Mouse (Mus musculus) cerebellum, adult 2 months (tissue): ENCODE measurements around the gene Fam129c.

Experiments
- CTCF ChIP-seq: fragments of 200-500 bp; IDR thresholded peaks from 2 replicates; pipeline ENCODE4 v1.5.1; 2011; ENCODE audit warnings: low read depth, mild to moderate bottlenecking, control low read depth, low read length, moderate library complexity, borderline replicate concordance; ENCODE audit not compliant: insufficient read depth
- POLR2A ChIP-seq: fragments of 200-500 bp; IDR thresholded peaks from 2 replicates; pipeline ENCODE4 v1.6.1; 2011; ENCODE audit warnings: low read length, control low read depth, borderline replicate concordance; ENCODE audit not compliant: insufficient read depth

DNA sequence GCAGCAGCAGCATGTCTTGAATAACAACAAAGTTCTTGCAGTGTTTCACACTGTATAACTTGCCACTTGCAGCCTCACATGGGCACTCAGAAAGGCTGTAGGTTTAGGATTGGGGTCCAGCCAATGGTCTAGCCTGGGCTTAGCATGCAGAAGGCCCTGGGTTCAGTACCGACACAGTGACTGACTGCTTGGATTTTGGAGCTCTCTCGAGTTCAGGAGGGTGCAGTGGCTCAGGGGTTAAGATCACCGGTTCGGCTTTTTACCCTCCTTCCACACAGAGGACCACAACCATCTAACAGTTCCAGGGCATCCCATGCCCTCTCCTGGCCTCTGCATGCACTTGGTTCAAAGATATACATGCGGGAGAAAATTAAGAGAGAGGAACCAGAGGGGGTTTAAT is 6.4 kb upstream of the Fam129c start:
- TF ChIP-seq CTCF, result no peak
- no peak for TF ChIP-seq POLR2A
